Mouse (Mus musculus) spleen, adult 2 months (tissue): Measurements from ENCODE around the gene Tm2d3. TPM values are rescaled to one million over a fixed set of nuclear protein-coding genes. Genes with fewer than 3 reads are reported as not detected.

Source experiments
- DNase-seq, 2 experiments: peaks; one replicate each; pipeline versions ENCODE4 v3.0.0 to v3.0.0-alpha.2; 2012 to 2021; ENCODE audit warnings: low spot score in 2 of 2, low read depth in 1 of 2
- H3K27ac ChIP-seq: fragments of 200-500 bp; 2 replicates; pipeline ENCODE4 v1.5.1; 2012; ENCODE audit warnings: low read length, inconsistent platforms; ENCODE audit not compliant: insufficient read depth
- H3K27me3 ChIP-seq: fragments of 200-500 bp; 2 replicates; pipeline ENCODE4 v1.6.1; 2012; ENCODE audit warnings: mild to moderate bottlenecking, moderate library complexity, low read length, inconsistent platforms; ENCODE audit not compliant: control insufficient read depth, insufficient read depth
- H3K36me3 ChIP-seq: fragments of 200-500 bp; 2 replicates; pipeline ENCODE4 v1.6.1; 2012; ENCODE audit warnings: mild to moderate bottlenecking, low read length, inconsistent platforms; ENCODE audit not compliant: control insufficient read depth, insufficient read depth
- H3K4me1 ChIP-seq: fragments of 200-500 bp; 2 replicates; pipeline ENCODE4 v1.6.1; 2011; ENCODE audit warnings: inconsistent platforms; ENCODE audit not compliant: control insufficient read depth, insufficient read depth, insufficient read length
- H3K4me3 ChIP-seq: fragments of 200-500 bp; 2 replicates; pipeline ENCODE4 v1.5.1; 2011; ENCODE audit warnings: mild to moderate bottlenecking, inconsistent platforms; ENCODE audit not compliant: insufficient read depth, insufficient read length; ENCODE audit errors: extremely low read depth
- CTCF ChIP-seq: fragments of 200-500 bp; IDR thresholded peaks from 2 replicates; pipeline ENCODE4 v1.5.1; 2011; ENCODE audit warnings: mild to moderate bottlenecking, inconsistent platforms; ENCODE audit not compliant: insufficient read depth, insufficient read length, insufficient replicate concordance; ENCODE audit errors: extremely low read depth
- POLR2A ChIP-seq: fragments of 200-500 bp; IDR thresholded peaks from 2 replicates; pipeline ENCODE4 v1.6.1; 2011; ENCODE audit warnings: low read depth, low read length, inconsistent platforms
- WGBS: fragments of 180-500 bp; shearing (Covaris S2); methylation state at CpG from one replicate; pipeline ENCODE4 v1.1.7; 2018; 5-methylcytosine and 5-hydroxymethylcytosine counted together
- polyA plus RNA-seq: library from polyadenylated mRNA; depleted of rRNA; stranded (reverse); fragments of >200 nt; gene quantifications from 2 replicates; pipeline ENCODE4 v1.2.3, GENCODE M21; 2012; rRNA removed

The Tm2d3 gene
- polyA plus RNA-seq, 1 experiment: 46.4 TPM

DNA sequence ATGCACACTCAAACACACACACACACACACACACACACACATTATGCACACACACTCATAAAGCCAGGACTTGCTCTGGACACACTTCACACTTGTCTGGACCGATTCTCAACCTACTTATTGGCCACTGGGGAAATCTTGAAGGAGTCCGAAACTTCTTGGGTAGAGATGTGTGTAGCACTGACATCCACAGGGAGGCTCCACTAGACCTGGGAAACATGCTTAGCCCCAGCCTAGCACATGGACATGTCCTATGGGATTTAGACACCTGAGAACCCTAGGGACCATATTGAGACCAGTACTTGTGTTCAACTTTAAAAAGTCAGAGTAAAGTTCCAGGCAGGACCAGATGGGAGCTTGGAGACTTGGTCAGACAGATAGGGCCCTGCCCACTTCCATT is 43.1 kb downstream of the Tm2d3 start:
- TF ChIP-seq POLR2A (no peak), CTCF (no peak)
- no peak overlapping the region for H3K4me3 ChIP-seq
- no peaks in the 10 kb centered on the region for H3K4me1 ChIP-seq
- WGBS: 77% methylated on average over 2 of the region's 2 CpGs
- H3K27me3 ChIP-seq: no peaks in the 10 kb centered on the region
- no peak overlapping the region for H3K27ac ChIP-seq
- DNase-seq: no peak
- no peaks in the 10 kb centered on the region for H3K36me3 ChIP-seq

- H3K4me1 ChIP-seq: no peaks in the 10 kb centered on the region
- H3K4me3 ChIP-seq: no peak overlapping the region
- H3K36me3 ChIP-seq: no peaks in the 10 kb centered on the region
- DNase-seq: no peak
- 95% methylated on average over 3 of the region's 3 CpGs for WGBS
- no peak for TF ChIP-seq POLR2A
- no peak for TF ChIP-seq CTCF
- H3K27me3 ChIP-seq: no peaks in the 10 kb centered on the region
- H3K27ac ChIP-seq: no peak overlapping the region
Observed at GRCm38 (mm10) chr7:65735261-65735660, 44.3 kb downstream of the Tm2d3 start.

- 82% methylated on average over 12 of the region's 12 CpGs for WGBS
- no peak for DNase-seq
- no peaks in the 10 kb centered on the region for H3K36me3 ChIP-seq
- H3K4me1 ChIP-seq: no peaks in the 10 kb centered on the region
- H3K27ac ChIP-seq: no peak overlapping the region
- no peaks in the 10 kb centered on the region for H3K27me3 ChIP-seq
- no peak for TF ChIP-seq POLR2A
- no peak for TF ChIP-seq CTCF
- H3K4me3 ChIP-seq: no peak overlapping the region
Observed at GRCm38 (mm10) chr7:65737286-65738040, 46.5 kb downstream of the Tm2d3 start.

DNA sequence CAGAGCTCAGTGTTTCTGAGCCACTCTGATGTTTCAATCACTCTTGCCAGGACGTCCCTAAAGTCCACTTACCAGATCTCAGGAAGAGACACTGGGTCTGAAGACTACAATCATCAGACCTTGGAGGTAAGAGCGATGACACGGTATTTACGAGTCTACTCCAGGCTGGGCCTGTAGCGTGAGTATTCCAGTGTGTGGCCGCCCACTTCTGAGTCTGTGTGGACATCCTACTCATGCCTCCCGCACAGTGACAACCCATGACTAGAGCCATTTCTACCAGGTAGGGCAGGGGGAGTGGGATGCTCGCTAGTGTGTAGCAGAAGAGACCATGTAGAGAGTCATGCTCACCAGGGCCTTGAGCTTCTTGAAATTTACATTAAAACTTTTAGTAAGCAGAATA is 51.9 kb downstream of the Tm2d3 start:
- H3K4me3 ChIP-seq: no peak overlapping the region
- H3K27me3 ChIP-seq: no peaks in the 10 kb centered on the region
- DNase-seq: no peak
- no peak for TF ChIP-seq CTCF
- TF ChIP-seq POLR2A: no peak
- no peaks in the 10 kb centered on the region for H3K4me1 ChIP-seq
- WGBS: 91% methylated on average over 8 of the region's 8 CpGs
- H3K36me3 ChIP-seq: no peaks in the 10 kb centered on the region
- H3K27ac ChIP-seq: no peak overlapping the region

GRCm38 (mm10) chr7:65747990-65748955 is 57.3 kb downstream of the Tm2d3 start:
- Histone ChIP-seq H3K36me3 (no peaks in the 10 kb centered on the region), H3K4me1 (no peaks in the 10 kb centered on the region), H3K4me3 (no peak overlapping the region), H3K27me3 (no peaks in the 10 kb centered on the region), H3K27ac (no peak overlapping the region)
- WGBS: 90% methylated on average over 11 of the region's 11 CpGs
- DNase-seq: no peak
- no peak for TF ChIP-seq CTCF
- no peak for TF ChIP-seq POLR2A

Other genes starting within 250 kb of the Tm2d3 start
- gene Tjp1, start 163.4 kb upstream of the Tm2d3 start, polyA plus RNA-seq: 2.3 TPM in 2 replicates
- 2.0 and 4.3 TPM in 2 replicates for gene Tarsl2, start 46.3 kb upstream of the Tm2d3 start, polyA plus RNA-seq
- 1.6 and 2.3 TPM in 2 replicates for gene Pcsk6, start 170.6 kb downstream of the Tm2d3 start, polyA plus RNA-seq